Mouse (Mus musculus) forebrain, embryonic 13.5 days (tissue): ENCODE measurements at regions not wholly inside any gene's neighbourhood (a gene's known extent, or its start where the extent isn't known, plus 50 kb on each side); places are given as distances from the start of the nearest gene placed in this dataset.

Experiments used
- ATAC-seq: fragments of 200-750 bp; cut with Nextera tagmentation; 2 replicates; pipeline ENCODE4 v1.8.0; 2017
- H3K27ac ChIP-seq: fragments of 300-500 bp; sonication (generic); 2 replicates; pipeline ENCODE4 v1.5.1; 2015; ENCODE audit warnings: inconsistent platforms, mild to moderate bottlenecking, moderate library complexity
- H3K27me3 ChIP-seq: fragments of 300-500 bp; sonication (generic); 2 replicates; pipeline ENCODE4 v1.6.1; 2015; ENCODE audit warnings: mild to moderate bottlenecking, inconsistent platforms
- H3K36me3 ChIP-seq: fragments of 300-500 bp; sonication (generic); 2 replicates; pipeline ENCODE4 v1.6.1; 2015; ENCODE audit warnings: mild to moderate bottlenecking, inconsistent platforms; ENCODE audit not compliant: poor library complexity, severe bottlenecking
- H3K4me1 ChIP-seq: fragments of 300-500 bp; sonication (generic); 2 replicates; pipeline ENCODE4 v1.6.1; 2015; ENCODE audit warnings: inconsistent platforms
- H3K4me2 ChIP-seq: fragments of 300-500 bp; sonication (generic); 2 replicates; pipeline ENCODE4 v1.6.1; 2015; ENCODE audit warnings: inconsistent platforms, mild to moderate bottlenecking, moderate library complexity
- H3K4me3 ChIP-seq: fragments of 300-500 bp; sonication (generic); 2 replicates; pipeline ENCODE4 v1.5.1; 2015; ENCODE audit warnings: mild to moderate bottlenecking, inconsistent platforms
- H3K9ac ChIP-seq: fragments of 300-500 bp; sonication (generic); 2 replicates; pipeline ENCODE4 v1.6.1; 2015; ENCODE audit warnings: mild to moderate bottlenecking, inconsistent platforms
- H3K9me3 ChIP-seq: fragments of 300-500 bp; sonication (generic); replicated peaks from 2 replicates; pipeline ENCODE4 v1.6.1; 2016; ENCODE audit warnings: inconsistent platforms
- WGBS: fragments of 180-500 bp; shearing (Covaris S2); methylation state at CpG from one replicate; pipeline ENCODE4 v1.1.7; 2015; 5-methylcytosine and 5-hydroxymethylcytosine counted together

- Histone ChIP-seq H3K9me3 (no peaks in the 10 kb centered on the region), H3K27ac (no peak overlapping the region), H3K4me1 (no peaks in the 10 kb centered on the region), H3K36me3 (no peaks in the 10 kb centered on the region), H3K9ac (no peak overlapping the region), H3K4me2 (no peak overlapping the region), H3K4me3 (no peak overlapping the region), H3K27me3 (no peaks in the 10 kb centered on the region)
- no peak for ATAC-seq
- WGBS: 83% methylated on average over 4 of the region's 4 CpGs
These were observed 502.0 kb downstream of the Sqor start for GRCm38 (mm10) chr2:123267036-123267435.

- no peak overlapping the region for H3K4me2 ChIP-seq
- H3K9ac ChIP-seq: no peak overlapping the region
- no peaks in the 10 kb centered on the region for H3K4me1 ChIP-seq
- 82% methylated on average over 9 of the region's 9 CpGs for WGBS
- H3K36me3 ChIP-seq: no peaks in the 10 kb centered on the region
- H3K4me3 ChIP-seq: no peak overlapping the region
- peak; percentile 58; the same call in 1 of the 2 replicates for ATAC-seq
- H3K9me3 ChIP-seq: no peaks in the 10 kb centered on the region
- H3K27me3 ChIP-seq: no peaks in the 10 kb centered on the region
- H3K27ac ChIP-seq: no peak overlapping the region
These were observed 510.1 kb downstream of the Sqor start for GRCm38 (mm10) chr2:123274866-123275735.

- Histone ChIP-seq H3K4me1 (no peaks in the 10 kb centered on the region), H3K9ac (no peak overlapping the region), H3K27me3 (no peaks in the 10 kb centered on the region), H3K36me3 (no peaks in the 10 kb centered on the region), H3K4me2 (no peak overlapping the region), H3K27ac (no peak overlapping the region), H3K9me3 (no peaks in the 10 kb centered on the region), H3K4me3 (no peak overlapping the region)
- ATAC-seq: no peak
- WGBS: 83% methylated on average over 6 of the region's 6 CpGs
These were observed 510.8 kb downstream of the Sqor start for GRCm38 (mm10) chr2:123275736-123276330.

GRCm38 (mm10) chr2:123311554-123312276, 546.7 kb downstream of the Sqor start:
- H3K27me3 ChIP-seq: no peaks in the 10 kb centered on the region
- H3K27ac ChIP-seq: no peak overlapping the region
- H3K4me3 ChIP-seq: no peak overlapping the region
- no peak overlapping the region for H3K4me2 ChIP-seq
- H3K4me1 ChIP-seq: no peaks in the 10 kb centered on the region
- no peaks in the 10 kb centered on the region for H3K36me3 ChIP-seq
- peak; percentile 39 for ATAC-seq
- H3K9ac ChIP-seq: no peak overlapping the region
- WGBS: 69% methylated on average over 6 of the region's 6 CpGs
- no peaks in the 10 kb centered on the region for H3K9me3 ChIP-seq

- Histone ChIP-seq H3K4me1 (no peaks in the 10 kb centered on the region), H3K4me3 (no peak overlapping the region), H3K27me3 (no peaks in the 10 kb centered on the region), H3K9ac (no peak overlapping the region), H3K27ac (no peak overlapping the region), H3K4me2 (no peak overlapping the region), H3K9me3 (no peaks in the 10 kb centered on the region), H3K36me3 (no peaks in the 10 kb centered on the region)
- WGBS: 20% methylated on average over 8 of the region's 8 CpGs
- ATAC-seq: peak; percentile 91
These were observed 547.2 kb downstream of the Sqor start for GRCm38 (mm10) chr2:123312277-123312617.

- H3K9me3 ChIP-seq: no peaks in the 10 kb centered on the region
- WGBS: 90% methylated on average over 4 of the region's 4 CpGs
These were observed 555.5 kb downstream of the Sqor start for GRCm38 (mm10) chr2:123320448-123321097.

GRCm38 (mm10) chr2:123323769-123324168, 558.7 kb downstream of the Sqor start:
- Histone ChIP-seq H3K4me2 (no peak overlapping the region), H3K27ac (no peak overlapping the region), H3K9ac (no peak overlapping the region), H3K4me3 (no peak overlapping the region), H3K36me3 (no peaks in the 10 kb centered on the region), H3K9me3 (no peaks in the 10 kb centered on the region), H3K27me3 (no peaks in the 10 kb centered on the region), H3K4me1 (no peaks in the 10 kb centered on the region)
- no peak; the same call in 1 of the 2 replicates for ATAC-seq
- 74% methylated on average over 3 of the region's 3 CpGs for WGBS

More at GRCm38 (mm10) chr2:123320448-123321097, 555.5 kb downstream of the Sqor start:
- H3K36me3 ChIP-seq: no peaks in the 10 kb centered on the region
- H3K9ac ChIP-seq: no peak overlapping the region
- H3K4me1 ChIP-seq: no peaks in the 10 kb centered on the region
- no peaks in the 10 kb centered on the region for H3K27me3 ChIP-seq
- H3K27ac ChIP-seq: no peak overlapping the region
- H3K4me3 ChIP-seq: no peak overlapping the region
- ATAC-seq: no peak
- H3K4me2 ChIP-seq: no peak overlapping the region

- no peaks in the 10 kb centered on the region for H3K27me3 ChIP-seq
- H3K9ac ChIP-seq: no peak overlapping the region
- no peak overlapping the region for H3K4me3 ChIP-seq
- no peaks in the 10 kb centered on the region for H3K9me3 ChIP-seq
- no peaks in the 10 kb centered on the region for H3K36me3 ChIP-seq
- H3K4me2 ChIP-seq: no peak overlapping the region
- no peaks in the 10 kb centered on the region for H3K4me1 ChIP-seq
- no peak overlapping the region for H3K27ac ChIP-seq
- 76% methylated on average over 2 of the region's 2 CpGs for WGBS
- no peak for ATAC-seq
These were observed 559.9 kb downstream of the Sqor start for GRCm38 (mm10) chr2:123324896-123325295.

GRCm38 (mm10) chr2:123349625-123350346, 584.7 kb downstream of the Sqor start:
- Histone ChIP-seq H3K9ac (no peak overlapping the region), H3K4me2 (peak overlapping the region; percentile 0; the same call in 1 of the 2 replicates), H3K27me3 (no peaks in the 10 kb centered on the region), H3K27ac (peak overlapping the region; percentile 65), H3K36me3 (no peaks in the 10 kb centered on the region), H3K4me3 (no peak overlapping the region), H3K4me1 (peaks cover 14% of the 10 kb centered on the region), H3K9me3 (no peaks in the 10 kb centered on the region)
- peak; percentile 92 for ATAC-seq
- WGBS: 39% methylated on average over 10 of the region's 10 CpGs

GRCm38 (mm10) chr2:123364204-123364603, 599.2 kb downstream of the Sqor start:
- Histone ChIP-seq H3K9ac (no peak overlapping the region), H3K9me3 (no peaks in the 10 kb centered on the region), H3K27ac (no peak overlapping the region), H3K4me2 (no peak overlapping the region), H3K4me3 (no peak overlapping the region), H3K36me3 (no peaks in the 10 kb centered on the region), H3K27me3 (no peaks in the 10 kb centered on the region), H3K4me1 (peaks cover 6% of the 10 kb centered on the region; the same call in 1 of the 2 replicates)
- ATAC-seq: peak; percentile 96

GRCm38 (mm10) chr2:123366571-123366970, 601.5 kb downstream of the Sqor start:
- WGBS: 98% methylated on average over 2 of the region's 2 CpGs
- no peak overlapping the region for H3K9ac ChIP-seq
- H3K4me1 ChIP-seq: peaks cover 6% of the 10 kb centered on the region; the same call in 1 of the 2 replicates
- H3K4me3 ChIP-seq: no peak overlapping the region
- no peaks in the 10 kb centered on the region for H3K27me3 ChIP-seq
- no peaks in the 10 kb centered on the region for H3K36me3 ChIP-seq
- no peak overlapping the region for H3K27ac ChIP-seq
- H3K9me3 ChIP-seq: no peaks in the 10 kb centered on the region
- H3K4me2 ChIP-seq: no peak overlapping the region
- ATAC-seq: no peak
